Mouse (Mus musculus) ES-CJ7 (cell line): Measurements from ENCODE around the gene Ppat.
"Not testable (repeated sequence)": the region's sequence is repeated elsewhere in the genome, so short reads cannot be mapped to it uniquely, and the experiment has no call there.

Source experiments
- DNase-seq: peaks from one replicate; pipeline ENCODE4 v3.0.0; 2011; ENCODE audit warnings: low read depth, low spot score

Gene Ppat

GRCm38 (mm10) chr5:76951106-76952027 lies at the start of gene Ppat, which contains the start of gene Paics:
Gene Ppat, minus strand, starts transcription at chr5:76951578.
Gene Paics, plus strand, starts transcription at chr5:76951307.
- peak; percentile 98 for DNase-seq

DNA sequence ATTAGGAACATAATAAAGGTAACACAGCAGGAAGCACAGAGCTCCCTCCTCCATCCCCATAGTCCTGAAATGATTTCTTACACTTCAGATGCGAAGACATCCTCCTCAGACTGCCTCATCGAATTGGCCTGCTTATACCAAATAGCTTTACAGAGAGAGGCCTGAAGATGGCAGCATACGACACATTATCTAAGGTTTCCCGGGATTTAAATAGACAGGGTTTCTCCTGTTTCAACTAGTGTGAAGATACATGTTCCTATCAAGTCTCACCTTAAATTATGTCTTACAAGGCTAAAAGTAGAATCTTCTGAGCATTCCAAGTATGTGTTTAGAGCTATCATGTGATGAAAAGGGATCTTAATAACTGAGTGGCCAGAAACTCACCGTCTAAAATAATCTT lies 47.0 kb upstream of the Ppat start:
- peak; percentile 65 for DNase-seq

DNA sequence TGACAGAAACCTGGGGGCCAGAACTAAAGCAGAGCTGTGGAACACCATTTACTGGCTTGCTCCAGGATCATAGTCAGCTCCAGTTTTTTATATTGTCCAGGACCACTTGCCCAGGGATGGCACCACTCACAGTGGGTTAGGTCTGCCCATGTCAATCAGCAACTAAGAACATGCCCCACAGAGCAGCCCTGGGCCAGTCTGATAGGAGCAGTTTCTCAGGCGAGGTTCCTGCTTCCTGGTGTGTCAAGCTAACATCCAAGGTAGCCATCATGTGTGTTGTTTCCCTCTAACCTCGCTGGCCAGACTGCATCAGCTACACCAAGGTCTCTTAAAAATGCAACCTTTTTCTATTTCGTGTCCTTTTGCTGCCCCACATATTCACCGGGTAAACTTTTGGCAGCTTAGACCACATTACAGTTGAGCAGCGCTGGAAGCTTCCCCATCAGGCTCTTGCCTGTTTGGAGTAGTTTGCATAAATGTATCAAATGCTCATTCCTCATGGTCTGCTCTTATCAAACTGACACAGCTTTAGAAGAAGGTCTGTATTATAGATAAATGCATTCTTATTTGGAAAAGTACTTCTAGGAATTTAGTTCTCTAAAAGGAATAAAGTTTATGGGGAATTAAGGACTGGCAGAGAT lies 41.9 kb upstream of the Ppat start:
- no peak for DNase-seq

DNA sequence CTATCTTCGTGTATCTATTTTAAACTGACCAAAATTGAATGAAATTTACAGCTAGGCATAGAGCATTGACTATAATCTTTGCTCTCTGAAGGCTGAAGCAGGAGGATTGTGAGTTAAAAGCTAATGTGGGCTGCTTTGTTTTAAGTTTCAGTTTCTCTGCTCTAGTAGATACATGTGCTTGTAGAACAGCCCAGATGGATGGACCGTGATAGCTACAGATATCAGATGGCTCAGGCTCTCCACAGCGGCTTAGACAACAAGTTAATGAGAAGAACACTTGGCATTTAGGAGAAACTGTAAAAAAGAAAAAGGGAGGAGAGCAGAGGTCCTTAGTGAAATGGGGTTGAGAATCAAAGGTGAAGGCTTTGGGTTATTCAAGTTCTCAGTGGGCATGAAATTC lies 39.4 kb upstream of the Ppat start:
- DNase-seq = no peak

DNA sequence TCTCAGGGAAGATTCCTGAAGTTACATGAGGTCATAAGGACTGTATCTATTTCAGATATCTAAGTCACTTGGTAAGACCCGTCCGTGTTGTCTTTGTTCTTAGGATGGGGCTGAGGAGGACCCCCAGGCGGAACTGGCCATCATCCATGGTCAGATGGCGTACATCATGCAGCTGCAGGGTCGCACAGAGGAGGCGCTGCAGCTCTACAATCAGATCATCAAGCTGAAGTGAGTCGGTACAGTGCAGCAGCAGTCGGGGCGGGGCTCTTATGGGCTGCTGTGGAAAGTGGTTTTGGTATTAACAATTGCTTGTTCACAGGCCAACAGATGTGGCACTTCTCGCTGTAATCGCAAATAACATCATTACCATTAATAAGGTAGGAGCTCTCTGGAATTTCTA lies 32.6 kb upstream of the Ppat start:
- DNase-seq = peak; percentile 51

GRCm38 (mm10) chr5:76975736-76976135 lies 24.4 kb upstream of the Ppat start:
- no peak for DNase-seq

DNA sequence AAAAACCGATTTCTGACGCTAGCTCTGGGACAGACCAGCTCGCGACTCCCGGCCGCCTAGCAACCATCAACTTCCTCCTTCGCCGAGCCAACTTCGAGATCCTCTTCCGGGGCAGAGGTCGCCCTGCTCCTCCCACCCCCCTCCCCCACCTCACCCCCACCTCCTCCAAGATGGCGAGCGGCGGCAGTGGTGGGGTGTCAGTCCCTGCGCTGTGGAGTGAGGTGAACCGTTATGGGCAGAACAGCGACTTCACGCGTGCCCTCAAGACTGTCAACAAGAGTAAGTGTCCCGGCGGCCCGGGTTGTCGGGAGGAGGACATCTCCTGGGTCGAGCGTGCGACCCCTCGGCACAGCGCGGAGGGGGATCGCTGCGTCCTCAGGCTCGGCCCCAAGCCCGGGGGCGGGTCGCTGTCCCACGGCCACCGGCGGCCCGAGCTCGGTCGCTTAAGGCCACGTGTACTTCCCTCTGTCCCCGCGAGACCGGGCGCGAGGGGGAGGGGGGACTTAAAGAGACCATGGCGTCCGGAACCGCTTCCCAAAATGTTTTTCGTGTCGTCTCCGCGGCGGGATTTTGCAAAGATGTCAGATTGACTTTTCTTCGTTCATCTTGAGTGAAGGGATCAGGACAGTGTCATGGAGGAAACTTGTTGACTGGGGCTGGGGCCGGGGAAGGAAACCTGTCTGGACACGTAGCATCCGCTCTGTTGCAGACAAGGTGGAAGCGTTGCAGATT lies 23.3 kb upstream of the Ppat start, which contains the start of gene Srp72:
Gene Srp72 (plus strand): TSS at position 130 of the 732 bp plus-strand sequence.
- DNase-seq = peak; percentile 84

- no peak for DNase-seq
Measured at GRCm38 (mm10) chr5:76974207-76974553, 22.8 kb upstream of the Ppat start.

DNA sequence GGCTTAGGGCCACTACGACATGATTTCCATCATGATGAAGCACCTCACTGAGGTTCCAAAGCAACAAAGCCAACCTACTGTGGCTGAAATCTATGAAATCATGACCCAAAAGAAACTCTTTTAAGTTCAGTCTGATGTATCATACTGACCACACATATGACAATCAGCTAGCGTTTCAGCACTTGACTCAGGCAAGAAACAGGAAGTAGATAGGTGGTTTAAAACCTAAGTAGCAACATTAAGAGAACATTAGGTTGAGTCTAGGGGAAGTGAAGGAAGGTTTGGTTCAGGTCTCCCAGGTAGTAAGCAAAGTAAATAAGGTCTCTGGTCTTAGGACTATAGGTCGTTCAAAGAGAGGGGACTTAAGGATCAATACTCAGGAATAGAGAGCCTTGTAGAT lies 22.1 kb upstream of the Ppat start:
- no peak for DNase-seq

DNA sequence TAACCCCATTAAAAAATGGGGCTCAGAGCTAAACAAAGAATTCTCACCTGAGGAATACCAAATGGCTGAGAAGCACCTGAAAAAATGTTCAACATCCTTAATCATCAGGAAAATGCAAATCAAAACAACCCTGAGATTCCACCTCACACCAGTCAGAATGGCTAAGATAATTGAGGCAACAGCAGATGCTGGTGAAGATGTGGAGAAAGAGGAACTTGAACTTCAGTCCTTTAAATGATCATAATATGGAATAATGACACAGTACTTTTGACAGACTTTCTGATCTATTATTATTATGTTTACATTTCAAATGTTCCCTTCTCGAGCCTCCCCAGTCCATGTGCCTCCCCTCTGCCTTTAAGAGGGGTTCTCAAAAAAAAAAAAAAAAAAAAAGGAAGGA lies 19.7 kb upstream of the Ppat start:
- DNase-seq = not testable (repeated sequence)

DNA sequence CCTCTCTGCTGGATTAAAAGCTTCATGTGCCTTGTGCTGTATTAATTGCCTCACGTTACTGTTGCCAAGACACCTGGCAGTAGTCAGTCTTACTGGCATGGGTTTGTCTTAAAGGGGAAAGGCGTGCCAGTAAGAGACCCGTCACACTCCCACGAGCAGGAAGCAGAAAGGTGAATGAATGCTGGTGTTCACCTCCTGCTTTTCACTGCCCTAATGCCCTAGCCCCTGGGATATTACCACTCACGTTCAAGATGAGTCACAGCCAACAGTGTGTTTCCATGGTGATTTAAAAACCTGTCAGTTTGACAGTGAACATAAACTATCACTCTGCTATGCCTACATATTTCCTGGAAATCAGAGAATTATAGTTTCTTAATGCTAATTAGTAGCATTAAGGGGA lies 17.9 kb upstream of the Ppat start:
- DNase-seq = no peak

- no peak for DNase-seq
Measured at GRCm38 (mm10) chr5:76964651-76965050, 13.3 kb upstream of the Ppat start.

- no peak for DNase-seq
Measured at GRCm38 (mm10) chr5:76962545-76962944, 11.2 kb upstream of the Ppat start.

- DNase-seq = peak; percentile 24
Measured at GRCm38 (mm10) chr5:76959587-76959986, 8.2 kb upstream of the Ppat start.

- peak; percentile 76 for DNase-seq
Measured at GRCm38 (mm10) chr5:76957954-76958353, 6.6 kb upstream of the Ppat start.

DNA sequence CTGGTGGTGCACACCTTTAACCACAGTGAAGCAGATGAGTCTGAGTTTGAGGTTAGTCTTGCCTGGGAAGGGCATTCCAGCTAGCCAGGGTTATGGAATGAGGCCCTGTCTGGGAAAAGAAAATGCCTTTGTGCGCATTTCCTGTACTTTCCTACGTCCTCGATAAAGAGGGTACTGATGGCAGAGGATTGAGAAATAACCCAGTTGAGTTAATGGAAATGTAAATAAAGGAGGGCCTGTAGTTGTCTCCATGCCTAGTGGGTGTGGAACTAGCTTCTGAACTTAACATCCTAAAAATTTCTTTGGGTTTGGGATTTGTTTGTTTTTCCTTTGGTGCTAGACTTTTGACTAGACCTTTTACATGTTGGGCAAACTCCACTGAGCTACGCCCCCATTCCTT lies 4.1 kb upstream of the Ppat start:
- DNase-seq = no peak

DNA sequence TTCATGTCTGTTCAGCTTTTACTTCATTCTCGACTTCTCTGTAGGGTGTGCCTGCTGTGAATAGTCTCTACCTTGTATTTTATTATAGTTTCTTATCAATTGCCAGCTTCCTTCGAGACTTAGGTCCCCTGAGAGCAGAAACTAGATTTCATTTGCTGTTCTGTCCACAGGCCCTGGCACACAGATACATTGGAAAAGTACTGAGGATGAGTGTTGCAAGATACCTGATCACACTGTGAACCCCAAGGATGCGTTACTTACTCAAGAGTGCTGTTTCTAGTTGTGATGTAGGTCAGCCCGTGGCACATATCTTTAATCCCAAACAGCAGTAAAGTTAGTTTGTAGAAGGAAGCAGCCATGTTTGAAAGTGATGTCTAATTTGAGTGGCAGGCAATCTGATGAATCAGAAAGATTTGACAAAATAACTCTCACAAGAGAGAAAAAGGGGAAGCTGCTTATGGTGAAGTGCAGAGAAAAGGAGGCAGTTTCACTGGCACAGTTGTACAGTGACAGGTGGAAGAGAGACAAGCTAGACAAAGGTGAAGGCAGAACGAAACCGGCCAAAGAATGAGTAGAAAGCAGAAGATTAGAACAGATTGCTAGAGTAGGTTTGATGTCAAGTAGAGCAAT lies 3.0 kb upstream of the Ppat start:
- DNase-seq = no peak

- no peak for DNase-seq
Measured at GRCm38 (mm10) chr5:76953794-76954193, 2.4 kb upstream of the Ppat start.

DNA sequence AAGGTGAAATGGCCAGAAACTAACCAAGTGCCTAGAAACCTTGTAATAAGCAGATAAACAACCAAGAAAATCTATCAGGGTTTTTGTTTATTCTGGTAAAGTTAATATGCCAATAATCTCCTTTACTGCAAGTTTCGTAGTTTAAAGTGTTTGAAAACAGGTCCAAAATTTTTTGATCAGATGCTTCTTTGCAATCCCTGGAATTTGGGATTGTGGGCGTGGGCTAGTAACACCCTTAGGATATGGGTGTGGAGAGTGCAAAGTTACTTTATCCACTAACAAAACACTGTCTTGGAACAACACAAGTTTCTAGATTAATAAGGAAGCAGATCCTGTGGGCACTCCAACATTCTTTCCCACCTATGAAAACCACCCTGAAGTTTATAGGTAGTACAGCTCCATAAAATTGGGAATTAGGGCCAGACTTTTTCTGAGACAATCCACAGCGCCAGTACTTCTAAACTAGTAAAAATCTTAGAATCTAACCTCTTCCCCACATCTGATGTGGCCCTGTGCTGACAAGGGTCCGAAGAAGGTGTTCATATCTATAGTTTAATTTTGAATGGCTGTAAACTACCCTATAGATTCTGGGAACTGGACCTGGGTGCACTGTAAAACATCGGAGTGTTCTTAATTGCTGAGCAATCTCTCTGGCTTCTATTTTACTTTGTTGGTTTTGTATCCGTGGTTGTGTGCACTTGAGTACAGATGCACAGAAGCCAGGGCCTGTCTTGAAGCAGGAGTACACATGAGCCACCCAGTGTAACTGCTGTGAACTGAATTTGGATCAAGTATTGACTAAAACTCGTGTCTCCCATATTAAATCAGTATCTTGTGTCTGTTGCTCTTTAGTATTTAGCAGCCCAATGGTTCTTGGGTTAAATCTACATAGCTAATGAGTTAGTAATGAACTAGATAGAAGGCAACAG lies 998 bp upstream of the Ppat start:
- peak; percentile 47 for DNase-seq

- peak; percentile 56 for DNase-seq
Measured at GRCm38 (mm10) chr5:76950343-76951105, 854 bp downstream of the Ppat start.
